Mouse (Mus musculus): Measurements from ENCODE around the gene Foxs1.

- TF ChIP-seq CTCF (IDR thresholded peaks at IDR 0.05; ENCODE audit: extremely low read depth, insufficient read length, insufficient replicate concordance, low read depth, low read length) (no peak), POLR2A (IDR thresholded peaks at IDR 0.05; ENCODE audit: low read depth, low read length) (no peak)
These were observed 10.6 kb downstream of the Foxs1 start for GRCm38 (mm10) chr2:152922376-152922775.

All from small intestine, adult 2 months (tissue).